Mouse (Mus musculus) liver, postnatal 0 days (tissue): Measurements from ENCODE around the gene Gabrr1.

Source experiments
- CTCF ChIP-seq: sonication (generic); IDR thresholded peaks from 2 replicates; pipeline ENCODE4 v1.5.1; 2016; ENCODE audit warnings: antibody characterized with exemption, low read depth
- EP300 ChIP-seq: IDR thresholded peaks from 2 replicates; pipeline ENCODE4 v1.6.1; 2016; ENCODE audit warnings: antibody characterized with exemption, low read depth, mild to moderate bottlenecking

DNA sequence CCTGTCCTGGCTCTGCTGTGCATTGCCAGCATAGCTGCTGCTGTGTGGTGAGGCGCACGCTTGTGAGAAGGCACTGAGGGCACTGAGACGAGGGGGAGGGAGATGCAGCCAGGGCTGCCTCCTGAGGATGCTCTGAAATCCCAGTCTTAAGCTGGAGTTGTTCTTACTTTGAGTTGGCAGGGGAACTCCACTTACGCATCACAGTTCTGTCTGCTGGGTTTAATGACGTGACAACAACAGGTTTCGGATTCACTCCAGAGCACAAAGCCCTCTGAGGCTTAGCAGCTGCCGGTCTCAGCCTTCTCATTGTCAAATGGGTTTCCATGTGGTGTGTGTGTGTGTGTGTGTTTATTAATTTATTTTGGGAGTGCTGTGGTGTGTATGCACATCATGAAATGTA, 16.8 kb downstream of the Gabrr1 start:
- TF ChIP-seq EP300: no peak
- no peak for TF ChIP-seq CTCF
